Mouse (Mus musculus) T-helper 17 cell (primary cell): ENCODE measurements at regions not wholly inside any gene's neighbourhood (a gene's known extent, or its start where the extent isn't known, plus 50 kb on each side); places are given as distances from the start of the nearest gene placed in this dataset.

ENCODE experiments used
- in situ Hi-C, 2 experiments: fragments of 300-600 bp; cut with MboI, MseI; formaldehyde crosslinking; loops; 1 replicate in 1 of 2; 2 replicates in 1 of 2; pipeline ENCODE4 v1.15.1; 2025; ENCODE audit warnings: high pct_unique_total_duplicates in 2 of 2

DNA sequence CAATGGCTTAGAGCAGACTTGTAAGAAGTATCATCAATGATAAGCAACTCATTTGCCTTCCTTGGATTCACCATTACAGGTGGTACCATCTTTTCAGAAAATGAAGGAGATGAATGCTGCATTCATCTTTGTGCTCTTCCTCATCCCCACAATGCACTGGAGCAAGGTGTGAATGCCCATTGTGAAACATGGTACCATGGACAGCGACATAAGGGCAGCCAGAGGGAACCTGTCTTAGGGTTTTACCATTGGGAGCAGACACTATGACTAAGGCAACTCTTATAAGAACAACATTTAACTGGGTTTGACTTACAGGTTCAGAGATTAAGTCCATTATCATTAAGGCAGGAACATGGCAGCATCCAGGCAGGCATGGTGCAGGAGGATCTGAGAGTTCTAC, 60.1 kb upstream of the Kcnj6 start:
- in situ Hi-C loops, result no loop called here

DNA sequence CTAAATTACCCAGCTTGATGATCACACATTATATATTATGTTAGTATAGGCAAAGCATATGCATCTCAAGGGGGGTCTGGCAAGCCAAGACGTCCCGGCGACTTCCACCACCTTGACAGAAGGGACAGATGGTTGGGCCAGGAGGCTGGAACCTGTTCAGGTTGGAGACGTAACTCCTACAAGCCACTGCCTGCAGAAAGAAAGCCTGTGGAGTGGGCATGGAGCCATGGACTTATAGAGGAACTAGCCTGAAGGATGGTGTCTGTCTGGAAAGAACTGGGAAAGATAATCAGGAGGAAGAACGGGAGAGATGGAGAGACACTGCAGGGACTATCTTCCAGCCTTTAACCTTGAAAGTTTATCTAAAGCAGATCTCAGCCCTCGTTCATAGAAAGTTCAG, 66.9 kb upstream of the Kcnj6 start:
- in situ Hi-C loops, result no loop called here

DNA sequence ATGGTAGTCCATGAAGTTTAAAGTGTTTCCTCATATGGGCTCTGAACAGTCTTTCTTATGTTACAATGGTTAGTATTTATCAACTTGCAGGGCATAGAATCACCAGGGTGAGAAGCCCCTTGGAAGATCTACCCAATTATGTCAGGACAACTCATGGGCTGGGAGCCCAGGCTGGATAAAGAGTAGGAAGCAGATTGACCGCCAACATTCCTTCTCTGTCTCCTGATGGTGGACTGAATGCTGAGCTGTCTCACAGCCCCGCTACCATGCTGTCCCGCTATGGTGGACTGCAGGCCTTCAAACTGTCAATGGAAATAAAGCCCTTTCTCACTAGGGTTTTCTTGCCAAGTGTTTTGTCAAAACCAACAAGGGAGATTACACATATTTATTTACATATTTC, 69.2 kb upstream of the Kcnj6 start:
- in situ Hi-C loops, result no loop called here

DNA sequence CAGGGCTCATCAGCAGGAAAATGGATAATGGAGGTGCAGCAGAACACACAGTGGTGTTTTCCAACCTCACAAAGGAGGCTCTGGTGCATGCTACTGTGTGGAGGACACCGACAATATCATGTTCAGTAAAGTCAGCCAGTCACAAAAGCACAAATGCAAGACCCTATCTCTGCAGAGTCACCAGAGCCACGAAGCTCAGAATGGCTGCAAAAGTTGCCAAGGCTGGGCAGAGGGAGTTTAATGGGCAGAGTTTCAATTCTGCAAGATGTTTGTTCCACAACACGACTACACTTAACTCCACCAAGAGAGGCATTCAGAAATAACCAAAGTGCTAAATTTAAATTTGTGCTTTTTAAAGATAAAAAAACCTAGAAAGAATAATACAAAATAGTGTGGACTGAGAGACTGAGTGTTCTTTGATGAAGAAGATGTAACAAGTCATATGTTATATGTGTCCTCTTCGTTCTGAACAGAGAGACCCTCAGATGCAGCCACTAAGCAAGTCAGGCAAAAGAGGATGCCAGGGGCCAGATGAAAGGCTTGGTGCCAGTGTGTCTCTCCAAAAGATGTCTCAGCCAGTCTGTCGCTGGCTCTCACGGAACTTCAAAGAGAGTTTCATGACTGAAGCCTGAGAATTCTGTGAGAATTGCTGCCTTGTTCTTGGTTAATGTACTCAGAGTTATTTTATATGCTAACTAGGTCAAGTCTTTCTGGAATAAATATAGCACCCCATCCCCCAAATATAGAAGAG, 95.1 kb upstream of the Kcnj6 start:
- in situ Hi-C loops, result no loop called here

DNA sequence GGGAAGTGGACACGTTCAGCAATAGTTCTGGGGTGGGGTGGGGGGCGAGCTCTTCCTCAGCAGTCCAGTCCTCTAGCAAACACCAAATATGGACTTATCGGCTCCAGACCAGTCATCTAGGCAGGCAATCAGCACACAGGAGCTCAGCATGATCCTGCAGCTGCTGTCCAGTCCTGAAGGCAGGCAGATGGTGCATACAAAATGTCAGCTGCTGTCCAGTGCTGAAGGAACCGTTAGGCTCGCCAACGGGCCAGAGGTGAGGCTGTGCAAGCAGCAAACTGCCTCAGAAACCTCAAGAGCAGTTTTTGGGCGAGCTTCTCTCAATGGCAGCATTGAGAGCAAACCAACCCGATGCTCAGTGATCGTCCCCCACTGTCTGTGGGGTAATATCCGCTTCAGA, 96.3 kb upstream of the Kcnj6 start:
- in situ Hi-C loops, result no loop called here

DNA sequence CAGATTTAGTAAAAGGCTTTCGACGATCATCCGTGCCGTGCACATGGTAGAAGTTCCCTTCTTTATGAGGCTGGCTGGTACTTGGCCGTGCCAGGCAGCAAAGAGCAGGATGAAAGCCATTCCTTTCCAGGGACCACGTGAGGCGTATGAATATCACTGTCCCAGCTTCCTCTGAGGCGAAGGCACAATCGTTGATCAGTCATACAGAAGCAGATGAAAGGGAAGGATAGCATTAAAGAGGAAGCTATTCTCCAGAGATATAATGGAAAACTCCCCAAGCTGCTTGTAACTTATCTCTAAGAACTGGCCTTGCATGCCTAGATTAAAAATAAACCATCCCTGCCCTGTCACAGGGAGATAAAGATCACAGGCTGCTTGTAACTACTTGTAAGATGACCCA, 103.5 kb upstream of the Kcnj6 start:
- in situ Hi-C loops, result no loop called here

DNA sequence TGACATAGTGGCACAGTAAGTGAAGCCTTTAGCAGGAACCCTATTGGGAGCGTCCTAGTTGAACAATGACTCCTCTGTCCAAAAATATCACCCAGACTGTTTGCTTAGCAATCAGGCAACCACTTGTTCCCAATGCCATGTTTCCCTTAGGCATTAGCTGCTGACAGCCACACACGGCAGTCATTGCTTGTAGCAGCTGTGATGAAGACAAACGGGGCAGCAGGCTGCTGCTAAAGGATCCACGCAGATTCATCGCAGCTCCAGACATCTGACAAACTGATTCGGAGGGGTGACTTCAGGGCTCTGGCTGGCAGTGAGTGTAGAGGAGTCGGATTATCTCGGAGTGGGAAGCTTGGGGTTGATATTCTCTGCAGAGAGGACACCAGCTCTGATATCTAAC, 120.0 kb upstream of the Kcnj6 start:
- in situ Hi-C loops, result no loop called here

DNA sequence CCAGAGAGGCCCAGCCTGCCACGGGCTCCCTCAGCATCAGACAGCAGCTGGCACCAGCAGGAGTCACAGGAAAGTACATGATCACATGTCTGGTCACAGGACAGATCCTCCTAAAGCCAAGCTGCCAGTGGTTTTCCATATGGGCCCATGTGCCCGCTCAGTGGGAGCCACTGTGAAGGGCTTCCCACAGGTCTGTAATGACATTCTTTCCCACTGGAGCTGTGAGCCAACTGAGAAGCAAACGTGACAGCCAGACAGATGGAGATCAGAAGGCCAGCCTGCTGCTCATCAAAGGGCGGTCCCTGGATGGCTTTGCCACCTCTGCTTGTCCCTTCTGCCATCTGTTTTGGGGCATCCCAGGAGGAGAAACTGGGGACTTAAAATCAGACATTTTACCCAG, 121.8 kb upstream of the Kcnj6 start:
- in situ Hi-C loops, result no loop called here

DNA sequence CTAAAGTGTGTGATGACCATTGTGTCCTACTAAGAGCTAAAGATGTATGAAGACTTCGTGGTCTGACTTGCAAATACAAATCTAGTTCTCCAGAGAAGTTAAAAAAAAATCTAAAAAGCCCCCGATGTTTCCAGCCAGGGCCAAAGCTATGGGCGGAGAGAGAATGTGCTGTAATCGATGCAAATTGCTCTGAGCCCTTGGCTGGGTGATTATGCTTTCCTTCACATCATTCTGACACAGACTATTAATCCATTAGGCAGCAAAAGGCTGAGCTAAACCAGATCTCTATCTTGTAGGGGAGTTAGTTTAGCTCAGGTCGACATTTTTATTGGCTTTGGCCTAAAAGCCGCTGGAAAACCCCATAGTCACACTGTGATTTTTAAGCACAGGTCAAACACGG, 124.5 kb upstream of the Kcnj6 start:
- in situ Hi-C loops, result loop anchor here in 1 of 2 experiments (5.0 to 10.0 kb wide), 2 partner anchors 80 to 213 kb away; no protein-coding TSS in a partner anchor

DNA sequence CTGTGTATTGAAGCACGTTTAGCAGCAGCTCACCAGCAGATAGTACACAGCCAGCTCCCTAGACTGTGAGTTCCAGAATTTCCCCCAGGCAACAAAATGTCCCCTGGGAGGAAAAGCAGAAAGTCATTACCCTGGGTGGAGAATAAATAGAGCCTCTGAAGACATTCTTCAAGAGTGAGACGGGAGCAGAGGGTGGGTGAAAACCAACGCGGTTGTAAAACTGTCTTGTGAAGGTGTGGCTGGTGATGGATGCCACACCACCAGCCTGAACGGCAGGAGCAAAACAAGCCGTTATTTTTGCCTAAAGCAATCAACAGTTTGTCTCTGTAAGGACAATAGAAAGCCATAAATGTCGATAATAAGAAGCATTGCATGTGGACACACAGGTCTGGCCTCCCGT, 129.7 kb upstream of the Kcnj15 start:
- in situ Hi-C loops, result loop anchor here (5.0 to 10.0 kb wide), 2 partner anchors 207 to 210 kb away; no protein-coding TSS in a partner anchor

DNA sequence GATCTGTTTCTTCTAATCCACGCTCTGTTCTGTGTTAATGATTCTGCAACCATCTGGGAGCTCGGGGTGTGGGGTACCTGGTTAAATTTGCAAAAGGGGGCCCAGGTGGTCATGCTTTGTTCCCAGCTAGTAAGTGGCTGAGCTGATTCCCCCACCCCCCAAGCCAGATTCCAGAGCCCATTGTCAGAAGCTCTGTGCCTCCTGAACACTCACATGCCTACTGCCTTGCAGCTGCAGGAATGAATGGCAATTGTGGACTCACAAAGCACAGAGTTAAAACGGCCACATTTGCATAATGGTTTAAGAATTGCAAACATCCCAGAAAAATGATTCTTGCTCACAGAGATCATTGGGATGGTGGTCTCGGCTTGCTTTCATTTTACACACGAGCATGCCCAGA, 125.5 kb upstream of the Kcnj15 start:
- in situ Hi-C loops, result no loop called here

DNA sequence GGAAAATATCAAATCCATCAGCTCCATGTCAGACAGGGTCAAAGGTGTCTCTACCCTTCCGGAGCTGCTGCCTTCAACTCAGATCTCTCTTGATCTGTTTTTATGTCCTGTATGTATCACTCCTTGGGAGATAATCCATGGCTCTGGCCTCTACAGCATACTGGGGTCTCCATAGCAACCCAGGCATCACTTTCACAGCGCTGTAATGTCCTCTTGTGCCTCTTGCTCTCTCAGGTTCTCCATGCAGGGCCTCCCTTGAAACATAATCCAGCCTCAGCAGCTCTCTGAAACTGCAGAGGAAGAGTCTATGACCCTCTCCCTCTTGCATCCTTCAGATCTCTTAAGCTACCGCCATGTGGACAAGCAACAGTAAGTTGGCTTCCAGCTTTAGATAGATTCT, 118.5 kb upstream of the Kcnj15 start:
- in situ Hi-C loops, result no loop called here

DNA sequence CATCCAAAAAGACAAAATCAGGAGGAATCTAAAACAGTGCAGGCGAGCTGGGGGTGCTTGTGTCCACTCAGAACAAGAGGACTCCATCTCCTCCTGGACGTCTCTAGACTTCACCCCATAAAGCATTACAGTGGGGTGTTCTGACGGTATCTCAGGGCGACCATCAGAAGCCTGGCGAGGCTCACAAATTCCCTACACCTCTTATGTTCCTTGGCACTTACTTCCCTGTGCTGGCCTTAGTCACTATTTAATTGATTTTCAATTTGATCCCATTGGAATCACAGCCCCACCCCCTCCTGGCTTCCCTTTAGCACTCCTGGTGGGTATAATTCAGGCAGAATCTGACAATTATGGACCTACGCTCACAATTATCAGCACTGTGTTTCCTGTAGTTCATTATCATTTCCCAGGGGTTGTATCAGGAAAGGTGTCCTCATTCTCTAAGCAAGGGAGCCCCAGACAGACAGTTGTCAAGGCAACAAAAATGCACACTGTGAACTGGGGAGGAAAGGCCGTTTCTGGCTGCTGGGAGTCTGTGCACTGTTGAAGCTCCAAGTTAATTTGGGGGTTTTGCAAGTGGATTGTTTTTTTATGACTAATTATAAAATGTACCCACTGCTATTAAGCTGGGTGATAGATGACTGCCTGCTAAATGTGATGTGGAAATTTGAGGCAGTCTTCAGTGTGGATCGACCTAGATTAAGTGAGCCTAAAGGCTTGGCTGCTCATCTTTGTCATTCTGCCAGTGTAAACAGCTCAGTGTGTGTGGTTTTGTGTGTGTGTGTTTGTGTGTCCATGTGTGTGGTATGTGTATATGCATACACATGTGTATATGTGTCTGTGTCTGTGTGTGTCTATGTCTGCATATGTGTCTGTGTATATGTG, 115.6 kb upstream of the Kcnj15 start:
- in situ Hi-C loops, result loop anchor here in 1 of 2 experiments (10.0 kb wide), 1 partner anchor 123 kb away; no protein-coding TSS in a partner anchor

DNA sequence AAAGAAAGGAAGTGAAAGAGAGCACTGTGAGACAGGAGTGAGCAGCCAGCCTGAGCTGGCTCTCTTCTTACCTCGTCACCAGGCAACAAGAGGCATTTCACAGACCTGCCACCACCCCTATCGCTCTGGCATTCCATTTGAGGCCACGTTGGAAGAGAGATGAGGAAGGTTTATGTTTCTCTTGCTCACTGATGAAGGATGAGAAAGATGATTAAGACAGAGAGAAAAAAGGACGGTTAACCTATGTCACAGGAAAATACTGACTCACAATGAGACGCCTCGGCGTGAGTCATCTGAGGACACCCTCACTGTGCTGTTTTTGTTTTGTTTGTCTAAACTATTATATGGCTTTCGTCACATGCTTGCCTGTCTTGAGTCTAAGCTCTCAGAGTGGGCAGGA, 106.9 kb upstream of the Kcnj15 start:
- in situ Hi-C loops, result loop anchor here in 1 of 2 experiments (10.0 kb wide), 1 partner anchor 604 kb away; no protein-coding TSS in a partner anchor

DNA sequence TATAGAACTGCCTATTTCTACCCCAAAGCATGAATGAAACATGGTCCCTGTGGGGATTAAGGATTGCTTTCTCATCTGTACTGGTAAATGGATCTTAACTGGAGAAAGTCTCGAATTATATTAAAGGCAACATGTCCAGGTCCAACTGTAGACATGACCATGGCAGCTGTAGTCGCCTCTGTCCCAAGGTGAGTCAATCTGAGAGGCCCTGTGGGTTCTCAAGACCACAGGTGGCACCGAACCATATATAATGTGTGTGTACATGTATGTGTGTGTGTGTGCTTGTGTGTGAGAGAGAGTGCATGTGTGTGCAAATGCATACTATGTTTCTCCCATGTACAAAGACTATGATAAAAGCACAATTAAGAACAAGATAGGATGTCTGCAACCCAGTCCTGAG, 105.9 kb upstream of the Kcnj15 start:
- in situ Hi-C loops, result loop anchor here in 1 of 2 experiments (10.0 kb wide), 1 partner anchor 603 kb away; no protein-coding TSS in a partner anchor

DNA sequence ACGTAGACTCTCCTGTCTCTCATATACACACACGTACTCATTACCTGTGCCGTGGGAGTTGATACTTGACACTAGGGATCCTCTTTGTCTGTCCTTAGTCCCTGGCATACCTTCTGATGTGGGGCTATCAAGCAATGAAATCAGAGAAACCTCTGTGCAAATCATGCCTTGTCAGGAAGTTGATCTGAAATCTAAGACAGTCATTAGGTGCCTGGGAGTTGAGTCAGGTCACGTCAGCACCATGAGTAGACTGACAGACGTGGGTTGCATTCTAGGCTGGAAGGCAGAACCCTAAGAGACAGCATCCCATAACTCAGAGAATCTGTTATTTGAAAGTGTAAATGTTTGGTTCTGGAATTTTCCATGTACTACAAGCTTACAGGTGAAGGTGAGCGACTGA, 105.4 kb upstream of the Kcnj15 start:
- in situ Hi-C loops, result loop anchor here in 1 of 2 experiments (10.0 kb wide), 1 partner anchor 603 kb away; no protein-coding TSS in a partner anchor

DNA sequence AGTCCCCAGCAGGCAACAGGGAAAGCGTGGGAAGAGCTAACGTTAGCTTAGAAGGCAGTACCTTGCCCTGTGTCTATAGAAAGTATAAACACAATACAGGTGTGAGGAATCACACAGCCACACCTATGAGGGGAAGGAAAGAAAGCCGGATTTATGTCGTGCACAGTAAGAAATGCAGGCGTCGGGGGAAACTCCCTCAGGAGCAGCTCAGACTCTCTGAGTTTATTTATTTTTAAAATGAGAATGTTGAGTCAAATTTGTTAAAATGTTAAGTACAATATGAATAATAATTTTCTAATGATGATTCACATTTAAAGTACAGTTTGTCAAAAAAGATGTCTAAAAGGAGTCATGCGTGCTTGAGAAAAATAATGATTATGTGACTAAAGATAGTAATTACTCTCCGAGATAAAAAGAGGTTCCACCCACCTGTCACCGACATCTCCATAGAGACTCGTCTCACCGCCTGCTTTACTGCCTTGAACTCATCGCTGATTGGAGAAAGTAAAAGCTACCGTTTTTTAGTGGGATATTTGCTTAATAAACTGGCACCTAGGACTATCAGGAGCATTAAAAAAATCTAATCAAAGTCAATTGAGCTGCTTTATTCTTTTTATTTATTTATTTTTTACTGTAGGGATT, 104.5 kb upstream of the Kcnj15 start:
- in situ Hi-C loops, result loop anchor here in 1 of 2 experiments (10.0 kb wide), 1 partner anchor 602 kb away; no protein-coding TSS in a partner anchor

DNA sequence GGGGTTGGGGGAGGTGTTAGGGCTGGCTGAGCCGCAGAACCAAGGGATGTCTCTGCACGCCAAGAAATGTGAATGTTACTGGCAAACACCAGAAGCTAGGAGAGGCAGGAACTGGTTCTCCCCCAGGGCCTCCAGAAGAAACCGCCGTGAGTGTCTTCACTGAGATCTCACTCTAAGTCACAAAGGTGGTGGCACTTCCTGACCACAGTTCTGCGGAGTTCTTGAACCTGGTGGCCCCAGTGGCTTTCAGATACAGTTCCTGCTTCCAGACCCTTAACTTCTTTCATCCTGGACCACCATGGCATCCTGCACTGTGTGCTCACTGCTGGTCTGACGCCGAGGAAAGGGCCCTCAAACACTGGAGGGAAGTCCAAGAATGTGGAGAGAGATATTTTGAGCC, 89.0 kb upstream of the Kcnj15 start:
- in situ Hi-C loops, result no loop called here

DNA sequence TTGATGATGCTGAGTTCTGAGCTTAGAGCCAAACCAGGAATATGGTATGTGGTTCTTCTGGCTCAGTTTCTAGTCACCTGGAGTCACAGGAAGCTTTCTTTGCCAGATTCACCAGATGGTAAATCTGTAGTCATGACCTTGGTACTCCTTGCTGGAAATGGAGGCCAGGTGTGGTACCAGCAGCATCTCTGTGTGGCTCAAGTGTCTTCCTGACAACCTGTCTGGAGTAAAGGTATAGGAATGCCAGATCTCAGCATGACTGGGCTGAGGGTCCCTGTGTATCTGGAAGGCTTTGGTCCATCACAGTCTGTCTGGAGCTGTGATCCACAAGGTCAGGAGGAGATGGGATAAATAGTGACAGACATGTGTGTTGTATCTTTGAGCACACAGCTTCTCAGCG, 88.0 kb upstream of the Kcnj15 start:
- in situ Hi-C loops, result no loop called here

DNA sequence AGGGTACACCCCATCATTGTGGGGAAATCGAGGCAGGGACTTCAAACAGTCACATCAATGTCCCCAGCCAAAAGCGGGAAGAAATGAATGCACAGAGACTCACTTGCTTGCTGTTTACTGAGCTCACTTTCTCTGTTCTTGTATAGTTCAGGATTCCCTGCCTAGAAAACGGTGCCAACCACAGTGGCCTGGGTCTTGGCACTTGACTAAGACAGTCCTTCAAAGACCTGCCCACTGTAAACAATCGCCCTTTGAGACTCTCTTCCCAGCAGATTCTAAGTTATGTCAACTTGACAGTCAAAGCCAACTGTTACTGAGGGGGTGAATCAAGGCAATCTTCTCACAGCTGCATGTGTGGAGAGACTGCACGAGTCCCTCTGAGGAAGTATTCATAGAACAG, 76.8 kb upstream of the Kcnj15 start:
- in situ Hi-C loops, result no loop called here

DNA sequence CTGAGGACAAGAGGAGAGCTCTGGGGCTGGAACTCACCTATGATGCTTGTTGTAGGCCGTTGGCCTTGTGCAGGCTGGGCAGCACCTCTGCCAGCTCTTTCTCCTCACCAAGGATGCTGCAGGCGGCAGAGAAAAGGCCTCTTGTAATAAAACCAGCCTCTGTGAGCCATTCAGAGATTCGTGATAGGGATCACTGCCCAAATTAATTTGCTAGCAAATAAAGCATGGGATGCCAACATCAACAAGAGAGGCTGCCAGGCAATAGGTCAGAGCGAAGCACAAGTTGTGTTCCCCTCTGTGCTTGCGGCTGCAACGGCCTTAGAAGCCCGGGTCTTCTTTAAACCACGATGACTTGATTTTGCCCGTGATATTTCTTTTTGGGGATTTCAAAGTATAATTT, 72.0 kb upstream of the Kcnj15 start:
- in situ Hi-C loops, result no loop called here

DNA sequence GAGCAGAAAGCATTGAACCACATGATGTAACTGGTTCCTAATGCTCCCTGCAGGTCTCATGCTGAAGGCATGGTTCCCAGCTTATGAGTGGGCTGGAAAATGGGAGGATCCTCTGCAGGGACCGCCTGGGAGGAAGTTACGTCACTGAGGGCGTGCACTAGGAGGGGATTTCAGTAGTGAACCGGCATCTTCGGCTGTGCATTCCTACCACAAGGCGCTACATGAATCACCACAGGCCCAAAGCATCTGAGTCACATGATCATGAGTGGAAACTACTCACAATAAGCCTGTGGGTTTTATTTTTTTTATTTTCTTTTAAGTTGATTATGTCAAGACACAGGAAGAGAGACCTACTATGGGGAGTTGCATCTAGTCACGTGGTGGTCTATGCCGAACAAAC, 68.2 kb upstream of the Kcnj15 start:
- in situ Hi-C loops, result no loop called here
